Mouse (Mus musculus): ENCODE results near the gene Gm49387.

GRCm38 (mm10) chr14:31556526-31557260 lies 84.0 kb downstream of the Gm49387 start:
- TF ChIP-seq POLR2A (IDR thresholded peaks at IDR 0.05; ENCODE audit: borderline replicate concordance, extremely low read depth, insufficient read depth, insufficient read length, poor library complexity, severe bottlenecking) (no peak), CTCF (IDR thresholded peaks at IDR 0.05; ENCODE audit: borderline replicate concordance, extremely low read depth, insufficient read depth, insufficient read length) (no peak)
